Mouse (Mus musculus): Measurements from ENCODE around the gene Hdac8.
A peak's percentile ranks its signal among the peaks of the same experiment; 100 is the strongest.

Gene Hdac8

DNA sequence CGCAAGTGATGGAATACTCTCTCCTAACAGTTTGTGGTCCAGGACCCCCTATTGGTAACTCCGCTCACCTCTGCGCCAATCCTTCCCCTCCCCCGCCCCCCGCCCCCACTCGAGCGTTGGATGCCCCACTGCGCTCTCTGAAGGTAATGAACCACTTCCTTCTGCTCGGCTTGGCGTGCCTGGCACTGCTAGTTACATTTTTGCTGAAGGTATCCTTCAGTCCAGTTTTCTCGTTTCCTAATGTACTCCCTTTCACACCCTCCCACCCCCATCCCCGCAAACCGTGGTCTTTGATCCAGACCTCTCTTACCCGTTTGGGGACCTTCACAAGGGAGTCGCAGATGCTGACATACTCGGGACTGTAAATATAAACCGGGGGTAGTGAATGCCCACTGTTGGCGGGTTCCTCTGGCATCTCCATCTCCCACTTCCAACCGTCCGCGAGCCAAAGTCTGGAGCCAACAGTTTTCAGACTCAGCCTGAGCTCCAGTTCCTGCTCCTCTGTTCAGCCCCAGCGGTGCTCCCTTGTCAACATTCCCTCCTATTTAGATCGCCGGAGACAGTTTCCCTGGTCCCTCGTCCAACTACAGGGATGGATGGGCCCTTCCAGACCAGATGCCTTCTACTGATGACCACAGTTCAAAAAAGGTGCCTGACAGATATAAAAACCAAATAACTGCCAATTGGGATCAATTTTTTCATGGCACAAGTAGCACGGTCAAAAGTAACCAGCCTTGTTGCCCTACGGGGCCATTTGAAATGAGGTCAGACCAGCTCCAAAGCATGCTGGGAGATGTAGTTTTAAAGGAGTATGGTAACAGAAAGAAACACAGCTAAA, at the start of gene Hdac8:
Gene Hdac8 (minus strand): TSS at position 716 of the 838 bp plus-strand sequence.
- DNase-seq (ENCODE audit: low read depth, low spot score): peak; percentile 40

DNA sequence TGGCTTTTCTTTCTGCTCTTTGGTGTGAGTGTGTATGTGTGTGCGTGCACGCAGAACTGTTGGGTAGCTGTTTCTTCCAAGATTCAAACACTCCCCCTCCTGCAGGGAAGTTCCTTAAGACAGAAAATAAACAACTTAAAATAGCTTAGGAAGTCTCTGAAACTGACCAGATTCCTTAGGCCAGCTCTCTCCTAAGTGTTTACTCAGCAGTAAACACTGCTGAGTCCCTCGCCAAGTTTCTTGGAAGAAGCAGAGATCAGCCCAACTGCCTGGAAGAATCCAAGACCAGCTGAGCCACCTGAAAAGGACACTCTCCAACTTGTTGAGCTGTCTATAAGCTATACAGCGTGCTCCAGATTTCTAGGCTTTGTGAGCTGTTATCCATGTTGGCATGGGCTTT, 4.0 kb upstream of the Hdac8 start:
- no peak for DNase-seq (ENCODE audit: low read depth, low spot score)

DNA sequence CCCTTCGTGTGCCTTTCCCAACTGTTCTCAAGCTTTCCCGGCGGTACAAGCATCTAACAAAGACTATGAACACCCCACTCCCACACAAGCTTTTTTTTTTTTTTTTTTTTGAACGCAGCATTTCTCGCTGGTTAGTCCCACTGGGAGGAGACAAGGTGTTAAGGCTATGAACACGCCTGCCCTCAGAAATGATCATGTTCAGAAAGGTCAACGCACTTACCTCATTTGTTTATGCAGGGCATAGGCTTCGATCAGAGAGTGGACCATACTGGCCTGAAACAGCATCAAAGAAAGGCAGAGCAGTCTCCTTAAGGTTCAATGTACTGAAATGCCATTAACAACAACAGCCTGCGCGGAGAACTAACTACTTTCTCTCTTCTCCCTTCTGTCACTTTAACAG, 980 bp downstream of the Hdac8 start:
- DNase-seq (ENCODE audit: low read depth, low spot score): no peak

GRCm38 (mm10) chrX:102493992-102494730, 11.0 kb downstream of the Hdac8 start:
- no peak for DNase-seq (ENCODE audit: low read depth, low spot score)

- no peak for DNase-seq (ENCODE audit: low read depth, low spot score)
These were observed 19.6 kb downstream of the Hdac8 start for GRCm38 (mm10) chrX:102485575-102485974.

- no peak for DNase-seq (ENCODE audit: low read depth, low spot score)
These were observed 25.5 kb downstream of the Hdac8 start for GRCm38 (mm10) chrX:102479665-102480064.

DNA sequence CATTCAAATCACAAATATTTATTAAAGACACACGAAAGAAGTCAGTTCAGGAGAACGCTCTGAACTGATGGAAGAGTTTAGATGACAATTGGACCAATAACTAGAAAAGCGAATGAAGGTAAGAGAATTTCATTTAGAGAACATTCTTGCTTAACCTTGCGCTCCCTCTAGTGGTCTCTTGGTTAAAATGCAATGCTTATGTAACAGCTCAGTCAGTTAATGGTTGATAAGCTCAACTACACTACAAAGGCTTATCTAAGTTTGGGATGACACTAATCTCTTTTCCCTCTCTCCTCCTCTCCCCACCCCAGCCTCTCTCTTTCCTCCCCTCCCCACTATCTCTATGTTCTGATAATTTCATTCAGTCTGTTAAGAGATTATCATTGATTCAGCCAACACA, 26.2 kb downstream of the Hdac8 start:
- peak; percentile 54 for DNase-seq (ENCODE audit: low read depth, low spot score)

DNA sequence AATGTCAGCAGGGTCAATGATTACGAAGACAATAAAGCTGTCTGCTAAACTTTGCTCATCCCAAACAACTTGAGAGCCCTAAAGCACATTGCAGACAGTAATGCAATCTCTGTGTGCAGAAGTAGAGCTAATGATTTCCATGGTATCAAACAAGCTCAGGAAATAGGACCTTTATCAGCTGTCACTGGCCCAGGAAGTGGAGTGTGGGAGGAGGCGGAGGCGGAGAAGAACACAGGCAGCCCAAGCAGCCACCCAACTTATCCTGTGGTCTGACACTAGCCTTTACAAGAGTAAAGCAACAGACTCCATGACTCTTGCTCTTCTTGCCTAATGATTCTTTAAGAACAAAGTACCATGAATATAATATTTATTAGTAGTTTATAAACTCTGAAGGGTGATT, 26.7 kb downstream of the Hdac8 start:
- no peak for DNase-seq (ENCODE audit: low read depth, low spot score)

DNA sequence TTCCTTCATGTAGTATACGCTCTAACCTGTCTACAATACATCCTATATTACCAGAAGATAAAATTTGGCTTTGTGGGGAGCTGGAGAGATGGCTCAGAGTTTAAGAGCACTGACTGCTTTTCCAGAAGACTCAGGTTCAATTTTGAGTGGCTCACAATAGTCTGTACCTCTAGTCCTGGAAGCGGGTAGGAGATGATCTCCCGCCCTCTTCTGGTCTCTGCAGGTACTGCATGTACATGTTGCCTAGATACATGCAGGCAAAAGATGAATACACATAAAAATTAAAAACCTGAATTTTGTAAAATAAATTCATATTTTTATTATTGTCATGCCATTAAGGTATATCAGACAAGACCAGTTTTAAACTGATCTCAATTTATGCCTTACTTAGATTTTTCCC, 28.4 kb downstream of the Hdac8 start:
- peak; percentile 26 for DNase-seq (ENCODE audit: low read depth, low spot score)

- DNase-seq (ENCODE audit: low read depth, low spot score): no peak
These were observed 29.6 kb downstream of the Hdac8 start for GRCm38 (mm10) chrX:102475555-102475954.

- no peak for DNase-seq (ENCODE audit: low read depth, low spot score)
These were observed 86.6 kb downstream of the Hdac8 start for GRCm38 (mm10) chrX:102418343-102419127.

DNA sequence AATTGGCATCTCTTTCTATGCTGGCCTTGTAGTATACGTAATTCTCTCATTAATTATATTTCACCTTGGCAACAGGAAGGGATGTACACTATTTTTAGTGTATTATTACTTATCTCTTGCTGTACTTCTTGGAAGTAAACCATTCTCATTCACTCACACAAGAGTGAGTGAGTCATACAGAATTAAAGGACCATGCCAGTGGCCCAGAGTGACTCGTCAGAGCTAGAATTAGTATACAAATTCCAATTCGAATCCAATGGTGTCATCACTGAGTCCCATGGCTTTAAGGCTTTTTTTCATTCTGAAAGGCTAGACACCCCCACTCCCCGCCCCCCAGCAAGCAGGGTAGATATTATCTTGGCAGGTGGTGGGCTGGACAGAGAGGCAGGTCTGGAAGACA, 88.2 kb downstream of the Hdac8 start:
- no peak for DNase-seq (ENCODE audit: low read depth, low spot score)

DNA sequence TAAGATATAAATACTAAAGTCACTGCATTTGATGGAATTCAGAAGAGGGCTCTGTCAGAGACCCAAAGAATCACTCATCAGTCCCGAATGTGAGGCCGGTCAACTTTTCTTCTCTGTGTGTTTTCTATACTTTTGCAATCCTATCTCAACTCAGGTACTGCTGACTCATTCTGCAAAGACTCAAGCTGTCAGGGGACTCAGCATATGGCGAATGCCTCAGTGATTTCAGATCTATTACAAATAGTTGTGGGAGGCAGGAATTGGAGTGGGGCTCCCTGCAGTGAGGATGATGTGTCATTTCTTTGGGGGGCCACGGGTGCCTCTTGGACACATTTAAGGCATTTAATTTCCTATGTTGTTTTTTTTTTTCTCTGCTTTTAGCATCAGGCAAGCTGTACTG, 88.8 kb downstream of the Hdac8 start:
- DNase-seq (ENCODE audit: low read depth, low spot score): no peak

GRCm38 (mm10) chrX:102384765-102385164, 120.4 kb downstream of the Hdac8 start:
- no peak for DNase-seq (ENCODE audit: low read depth, low spot score)

- DNase-seq (ENCODE audit: low read depth, low spot score): no peak
These were observed 122.0 kb downstream of the Hdac8 start for GRCm38 (mm10) chrX:102383151-102383550.

DNA sequence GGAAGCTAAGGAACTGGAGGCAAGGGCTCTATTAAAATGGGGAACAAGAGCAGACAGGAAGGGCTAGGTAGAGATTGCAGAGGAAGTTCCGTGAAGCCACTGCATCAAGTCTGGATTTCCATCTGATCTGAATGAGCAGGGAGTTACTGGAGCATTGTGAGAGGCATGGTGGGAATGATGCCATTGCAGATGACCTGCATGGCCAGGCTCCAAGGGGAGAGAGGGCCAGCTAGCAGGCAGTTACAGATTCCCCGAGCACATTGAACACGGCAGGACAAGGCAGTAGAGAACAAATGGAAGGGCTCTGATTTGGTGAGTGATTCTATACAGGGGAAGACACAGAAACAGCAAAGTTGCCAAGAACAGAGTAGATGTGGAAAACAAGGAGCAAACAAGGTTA, 138.6 kb downstream of the Hdac8 start:
- DNase-seq (ENCODE audit: low read depth, low spot score): no peak

DNA sequence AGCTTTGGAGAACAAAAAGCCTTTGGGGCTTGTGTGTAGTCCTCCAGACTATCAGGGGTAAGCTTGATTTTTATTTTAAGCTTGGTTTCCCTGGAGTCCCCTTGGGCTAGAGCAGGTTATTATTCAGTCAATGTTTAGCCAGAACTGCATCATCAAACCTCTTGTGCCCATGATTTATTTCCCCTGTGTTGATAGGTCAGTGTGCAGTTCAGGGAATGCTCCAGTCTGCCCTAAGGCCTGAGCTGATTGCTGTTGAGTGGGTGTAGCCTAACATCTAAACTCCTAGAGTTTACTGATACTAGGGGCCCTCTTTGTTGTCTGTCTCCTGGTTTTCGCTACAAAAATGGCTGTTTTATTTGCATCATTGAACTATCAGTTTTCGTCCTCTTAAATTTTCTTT, 142.9 kb downstream of the Hdac8 start:
- DNase-seq (ENCODE audit: low read depth, low spot score): no peak

DNA sequence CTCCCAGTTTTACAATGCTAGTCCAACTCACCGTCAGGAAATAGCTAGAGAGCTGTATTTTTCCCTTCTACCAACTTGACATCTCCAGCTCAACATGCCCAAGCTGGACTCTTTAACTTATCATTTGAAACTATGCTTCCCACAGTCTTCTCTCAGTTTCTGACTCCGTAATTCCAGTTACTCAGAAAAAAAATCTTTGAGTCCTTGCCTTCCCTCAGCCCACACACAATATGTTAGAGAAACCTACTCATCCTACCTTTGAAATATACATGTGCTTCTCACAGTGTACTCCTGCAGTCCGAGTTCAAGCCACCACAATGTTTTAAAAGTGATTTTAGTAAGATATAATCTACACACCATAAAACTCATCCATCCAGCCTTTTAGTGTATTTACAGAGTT, 151.7 kb downstream of the Hdac8 start:
- no peak for DNase-seq (ENCODE audit: low read depth, low spot score)

DNA sequence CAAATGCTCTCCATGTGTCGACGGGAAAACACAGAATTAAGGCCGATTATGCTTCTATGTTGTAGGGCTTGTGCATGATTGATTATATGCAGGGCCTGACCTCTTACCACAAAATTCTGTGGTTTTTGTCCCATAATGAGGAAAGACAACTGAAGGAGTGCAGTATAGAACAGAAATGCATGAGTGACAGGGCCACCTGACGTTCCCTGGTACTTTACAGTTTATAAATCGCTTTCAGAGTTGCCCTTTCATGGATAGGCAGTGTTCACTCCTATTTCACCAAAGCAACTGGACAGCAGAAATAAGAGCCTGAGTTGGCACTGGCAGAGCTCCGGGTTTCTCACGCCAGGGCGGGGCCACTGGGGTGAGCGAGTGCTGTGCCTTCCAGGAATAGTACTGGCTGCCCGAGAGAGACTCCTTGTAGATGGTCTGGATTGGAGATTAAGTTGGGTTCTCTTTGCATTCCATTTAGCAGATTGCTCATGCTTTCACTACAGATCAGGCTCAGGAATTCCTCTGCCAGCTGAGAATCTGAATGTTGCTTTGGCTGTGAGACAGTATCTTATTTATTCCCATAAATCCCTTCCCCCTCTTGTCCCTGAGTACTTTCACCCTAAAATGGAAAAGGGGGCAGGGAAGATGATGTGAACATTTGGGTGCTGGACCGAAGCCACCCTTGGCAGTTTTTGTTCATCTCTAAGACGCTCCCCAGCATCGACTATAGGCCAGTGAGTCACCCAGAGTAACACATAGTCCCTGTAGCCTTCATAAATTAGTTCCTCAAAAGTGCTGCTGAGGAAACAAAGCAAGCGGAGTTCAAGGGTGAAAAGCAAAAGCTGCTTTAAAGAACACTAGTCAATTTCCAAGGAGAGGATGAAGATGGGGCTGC, 155.1 kb downstream of the Hdac8 start:
- no peak for DNase-seq (ENCODE audit: low read depth, low spot score)

GRCm38 (mm10) chrX:102348886-102349486, 156.2 kb downstream of the Hdac8 start:
- DNase-seq (ENCODE audit: low read depth, low spot score): no peak

DNA sequence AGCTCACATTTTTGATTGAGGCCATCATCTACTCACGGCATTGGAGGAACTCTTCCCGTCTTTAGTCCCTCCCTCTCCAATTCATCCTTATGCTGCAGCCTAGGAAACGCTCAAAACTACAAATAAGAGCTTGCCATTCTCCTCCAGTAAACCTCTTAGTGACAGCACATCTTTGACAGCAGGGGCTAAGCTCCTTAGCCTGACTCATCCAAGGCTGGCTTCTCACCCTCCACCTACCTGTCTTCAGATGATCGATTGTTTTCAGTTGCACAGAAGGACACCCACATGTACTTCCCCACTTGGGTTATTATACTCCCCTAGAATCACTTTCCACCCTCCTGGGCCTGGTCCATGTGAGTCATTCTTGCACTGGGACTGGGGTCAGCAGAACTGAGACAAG, 163.5 kb downstream of the Hdac8 start:
- peak; percentile 30 for DNase-seq (ENCODE audit: low read depth, low spot score)

All from retina, adult 2 months (tissue).